Mouse (Mus musculus) spleen, adult 2 months (tissue): ENCODE data around the gene Igf2r. TPM values are rescaled to one million over a fixed set of nuclear protein-coding genes. Genes with fewer than 3 reads are reported as not detected.

Experiments used
- DNase-seq, 2 experiments: peaks; one replicate each; pipeline versions ENCODE4 v3.0.0 to v3.0.0-alpha.2; 2012 to 2021; ENCODE audit warnings: low spot score in 2 of 2, low read depth in 1 of 2
- H3K27ac ChIP-seq: fragments of 200-500 bp; 2 replicates; pipeline ENCODE4 v1.5.1; 2012; ENCODE audit warnings: low read length, inconsistent platforms; ENCODE audit not compliant: insufficient read depth
- H3K27me3 ChIP-seq: fragments of 200-500 bp; 2 replicates; pipeline ENCODE4 v1.6.1; 2012; ENCODE audit warnings: mild to moderate bottlenecking, moderate library complexity, low read length, inconsistent platforms; ENCODE audit not compliant: control insufficient read depth, insufficient read depth
- H3K36me3 ChIP-seq: fragments of 200-500 bp; 2 replicates; pipeline ENCODE4 v1.6.1; 2012; ENCODE audit warnings: mild to moderate bottlenecking, low read length, inconsistent platforms; ENCODE audit not compliant: control insufficient read depth, insufficient read depth
- H3K4me1 ChIP-seq: fragments of 200-500 bp; 2 replicates; pipeline ENCODE4 v1.6.1; 2011; ENCODE audit warnings: inconsistent platforms; ENCODE audit not compliant: control insufficient read depth, insufficient read depth, insufficient read length
- H3K4me3 ChIP-seq: fragments of 200-500 bp; 2 replicates; pipeline ENCODE4 v1.5.1; 2011; ENCODE audit warnings: mild to moderate bottlenecking, inconsistent platforms; ENCODE audit not compliant: insufficient read depth, insufficient read length; ENCODE audit errors: extremely low read depth
- CTCF ChIP-seq: fragments of 200-500 bp; IDR thresholded peaks from 2 replicates; pipeline ENCODE4 v1.5.1; 2011; ENCODE audit warnings: mild to moderate bottlenecking, inconsistent platforms; ENCODE audit not compliant: insufficient read depth, insufficient read length, insufficient replicate concordance; ENCODE audit errors: extremely low read depth
- POLR2A ChIP-seq: fragments of 200-500 bp; IDR thresholded peaks from 2 replicates; pipeline ENCODE4 v1.6.1; 2011; ENCODE audit warnings: low read depth, low read length, inconsistent platforms
- WGBS: fragments of 180-500 bp; shearing (Covaris S2); methylation state at CpG from one replicate; pipeline ENCODE4 v1.1.7; 2018; 5-methylcytosine and 5-hydroxymethylcytosine counted together
- polyA plus RNA-seq: library from polyadenylated mRNA; depleted of rRNA; stranded (reverse); fragments of >200 nt; gene quantifications from 2 replicates; pipeline ENCODE4 v1.2.3, GENCODE M21; 2012

The Igf2r gene
- polyA plus RNA-seq, 1 experiment = 7.2 TPM

DNA sequence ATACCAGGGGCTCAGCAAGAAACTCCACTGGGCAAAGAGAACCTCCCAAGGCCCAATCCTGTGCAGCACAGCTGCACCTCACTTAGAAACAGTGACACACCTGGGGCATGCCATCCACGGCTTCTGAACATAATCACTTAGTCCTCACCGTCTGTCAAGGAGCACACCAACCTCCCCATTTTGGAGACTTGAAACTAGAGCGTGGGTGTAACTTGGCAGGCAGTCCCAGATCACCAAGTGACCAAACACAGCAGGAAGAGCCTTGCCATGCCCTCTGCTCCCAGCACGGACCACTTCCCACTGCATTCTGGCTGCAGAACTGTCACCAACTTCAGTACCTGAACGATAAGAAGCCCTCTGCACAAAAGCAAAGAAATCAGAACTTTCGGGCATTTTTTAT, 12.3 kb downstream of the Igf2r start:
- Histone ChIP-seq H3K4me1 (peaks cover 24% of the 10 kb centered on the region; the same call in 1 of the 2 replicates), H3K27me3 (no peaks in the 10 kb centered on the region), H3K4me3 (no peak overlapping the region), H3K36me3 (no peaks in the 10 kb centered on the region), H3K27ac (no peak overlapping the region)
- TF ChIP-seq POLR2A (no peak), CTCF (no peak)
- DNase-seq = no peak
- WGBS = 80% methylated on average over 6 of the region's 6 CpGs

DNA sequence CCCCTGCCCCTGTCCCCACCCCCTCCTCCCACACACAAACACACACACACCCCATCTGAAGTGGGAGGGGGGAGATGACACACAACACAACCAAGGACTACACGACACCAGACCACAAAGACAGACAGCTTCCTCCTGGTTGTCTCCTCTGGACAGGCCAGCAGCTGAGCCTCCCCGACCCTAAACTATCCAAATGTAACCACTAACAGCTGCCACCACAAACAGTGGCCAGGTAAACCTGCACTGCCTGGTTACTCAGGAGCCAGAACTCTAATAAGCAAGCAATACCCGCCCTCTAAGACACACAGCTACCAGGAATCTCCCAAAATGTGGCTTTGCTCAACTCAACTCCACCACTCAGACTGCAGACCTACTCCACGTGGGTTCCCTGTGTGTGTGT, 13.5 kb downstream of the Igf2r start:
- TF ChIP-seq POLR2A = no peak
- no peak for TF ChIP-seq CTCF
- Histone ChIP-seq H3K27ac (no peak overlapping the region), H3K4me3 (no peak overlapping the region), H3K4me1 (peaks cover 24% of the 10 kb centered on the region; the same call in 1 of the 2 replicates), H3K27me3 (no peaks in the 10 kb centered on the region), H3K36me3 (no peaks in the 10 kb centered on the region)
- WGBS = 38% methylated on average over 4 of the region's 4 CpGs
- no peak for DNase-seq

DNA sequence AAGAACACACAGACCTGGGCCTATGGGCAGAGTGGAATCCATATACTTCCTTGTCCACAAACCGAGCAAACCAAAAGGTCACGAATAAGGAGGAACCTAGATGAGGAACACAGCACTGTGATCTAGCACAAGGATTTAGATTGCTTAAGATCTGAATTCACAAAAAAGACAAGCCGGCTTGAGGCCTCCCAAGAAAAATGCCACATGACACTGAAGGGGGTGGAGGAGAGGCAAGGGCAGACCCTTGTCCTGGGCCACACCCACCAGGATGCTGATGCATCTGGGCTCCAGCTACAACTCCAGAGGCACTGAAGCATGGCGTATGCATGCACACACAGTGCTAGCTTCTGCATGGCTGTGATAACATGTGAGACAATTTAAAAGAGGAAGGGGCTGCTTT, 14.3 kb downstream of the Igf2r start:
- no peak for TF ChIP-seq CTCF
- no peak for TF ChIP-seq POLR2A
- Histone ChIP-seq H3K27ac (0 out of 2 replicates have a peak overlapping the region, but pooled peaks have one; percentile 14), H3K4me3 (no peak overlapping the region), H3K36me3 (no peaks in the 10 kb centered on the region), H3K27me3 (no peaks in the 10 kb centered on the region), H3K4me1 (peaks cover 24% of the 10 kb centered on the region; the same call in 1 of the 2 replicates)
- 36% methylated on average over 4 of the region's 4 CpGs for WGBS
- no peak for DNase-seq

DNA sequence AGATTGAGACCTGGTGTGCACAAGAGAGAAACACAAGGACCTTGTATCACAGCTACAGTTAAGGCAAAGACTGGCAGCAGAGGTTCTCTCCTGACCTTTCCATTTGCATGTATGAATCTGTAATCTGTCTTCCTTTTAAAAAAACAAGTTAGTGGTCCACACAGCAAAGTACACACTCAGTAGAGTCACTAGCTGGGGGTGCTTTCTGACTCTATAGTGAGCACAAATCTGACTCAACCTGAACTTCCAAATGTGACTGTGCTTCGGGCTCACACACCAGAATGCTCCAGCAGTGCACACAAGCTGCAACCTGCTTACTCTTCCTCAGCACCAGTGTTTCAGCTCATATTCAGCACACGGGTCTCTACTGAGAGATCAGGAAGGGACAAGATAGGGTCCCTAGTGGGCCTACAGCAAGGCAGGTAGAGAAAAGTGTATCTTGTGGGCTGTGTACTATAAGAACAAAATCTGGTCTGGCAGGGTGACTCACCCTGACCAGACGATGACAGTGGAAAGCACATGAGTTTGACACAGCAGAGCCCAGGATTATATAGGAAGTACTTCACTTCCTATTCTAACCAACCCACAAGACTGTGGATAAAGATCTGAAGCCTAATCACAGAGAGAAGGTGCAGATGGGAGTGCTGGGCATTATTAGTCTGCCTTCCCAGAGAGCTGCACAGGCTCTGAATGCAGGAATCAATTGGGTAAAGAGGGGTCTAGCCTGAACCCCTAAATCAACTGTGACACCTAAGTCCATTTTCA, 15.0 kb downstream of the Igf2r start:
- WGBS = 33% methylated on average over 3 of the region's 3 CpGs
- no peak for DNase-seq
- H3K27me3 ChIP-seq = no peaks in the 10 kb centered on the region
- no peak overlapping the region for H3K4me3 ChIP-seq
- 0 out of 2 replicates have a peak overlapping the region, but pooled peaks have one; percentile 14 for H3K27ac ChIP-seq
- no peak for TF ChIP-seq POLR2A
- TF ChIP-seq CTCF = no peak
- peaks cover 21% of the 10 kb centered on the region; the same call in 1 of the 2 replicates for H3K4me1 ChIP-seq
- no peaks in the 10 kb centered on the region for H3K36me3 ChIP-seq

DNA sequence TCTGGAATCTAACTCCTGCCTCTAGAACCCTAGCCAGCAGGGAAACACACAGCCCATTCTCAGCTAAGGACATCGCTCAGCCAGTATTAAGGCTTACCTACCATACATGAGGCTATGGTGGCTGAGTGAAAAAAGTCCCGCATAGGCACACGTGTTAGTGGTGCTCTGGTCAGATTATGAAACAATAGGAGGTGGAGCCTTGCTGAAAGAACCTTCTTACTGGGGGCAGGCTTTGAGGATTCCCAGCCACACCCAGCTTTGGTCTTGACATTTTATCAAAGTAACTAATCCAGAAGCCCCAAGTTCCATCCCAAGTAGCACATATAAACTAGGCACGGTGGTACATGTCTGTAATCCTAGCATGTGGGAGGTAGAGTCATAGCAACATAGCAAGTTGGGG, 16.4 kb downstream of the Igf2r start:
- no peak for DNase-seq
- Histone ChIP-seq H3K36me3 (no peaks in the 10 kb centered on the region), H3K4me1 (peaks cover 15% of the 10 kb centered on the region; the same call in 1 of the 2 replicates), H3K27ac (no peak overlapping the region), H3K27me3 (no peaks in the 10 kb centered on the region), H3K4me3 (no peak overlapping the region)
- 84% methylated on average over 4 of the region's 4 CpGs for WGBS
- no peak for TF ChIP-seq POLR2A

DNA sequence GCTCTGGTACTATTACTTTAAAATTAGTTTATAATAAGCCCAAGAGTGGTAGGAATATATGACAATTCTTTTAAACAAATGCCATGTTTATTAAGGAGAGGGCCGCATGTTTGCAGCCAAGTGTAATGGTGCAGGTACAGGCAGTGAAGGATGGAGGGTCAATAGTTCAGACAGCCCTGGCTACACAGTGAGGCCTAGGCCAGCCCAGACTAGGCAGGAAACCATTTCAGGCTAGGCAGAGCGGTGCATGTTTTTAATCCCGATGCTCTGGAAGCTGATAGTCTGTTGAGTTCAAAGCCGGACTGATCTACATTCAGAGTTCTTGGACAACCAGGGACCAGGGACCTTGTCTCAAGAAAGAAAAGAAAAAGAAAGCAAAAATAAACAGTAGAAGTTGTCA, 17.8 kb downstream of the Igf2r start:
- no peak for DNase-seq
- H3K4me1 ChIP-seq = peaks cover 15% of the 10 kb centered on the region; the same call in 1 of the 2 replicates
- no peaks in the 10 kb centered on the region for H3K27me3 ChIP-seq
- H3K4me3 ChIP-seq = no peak overlapping the region
- H3K27ac ChIP-seq = no peak overlapping the region
- TF ChIP-seq CTCF = no peak
- TF ChIP-seq POLR2A = no peak
- 88% methylated on average over 4 of the region's 4 CpGs for WGBS
- no peaks in the 10 kb centered on the region for H3K36me3 ChIP-seq

DNA sequence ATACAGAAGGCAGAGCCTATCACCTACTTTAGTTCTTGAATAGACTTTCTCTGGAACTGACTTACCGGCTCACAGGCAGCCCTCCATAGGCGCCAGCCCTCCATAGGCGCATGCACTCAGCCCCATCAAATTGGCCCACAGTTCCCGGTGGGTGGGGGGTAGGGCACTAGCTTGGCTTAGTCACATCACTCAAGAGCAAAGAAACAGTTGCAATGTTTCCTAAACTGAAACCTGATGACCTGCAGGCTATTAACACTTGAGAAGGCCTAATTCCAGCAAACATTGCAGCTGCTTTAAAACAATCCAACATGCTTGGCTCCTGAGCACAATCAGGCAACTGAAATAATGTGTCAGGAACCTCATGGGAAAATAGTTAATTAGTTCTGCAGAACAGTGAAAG, 18.2 kb downstream of the Igf2r start:
- no peak overlapping the region for H3K27ac ChIP-seq
- H3K4me1 ChIP-seq = peaks cover 12% of the 10 kb centered on the region; the same call in 1 of the 2 replicates
- DNase-seq = no peak
- 75% methylated on average over 4 of the region's 4 CpGs for WGBS
- TF ChIP-seq POLR2A (no peak), CTCF (no peak)
- no peak overlapping the region for H3K4me3 ChIP-seq
- no peaks in the 10 kb centered on the region for H3K36me3 ChIP-seq
- no peaks in the 10 kb centered on the region for H3K27me3 ChIP-seq
